Mouse (Mus musculus) spleen, adult 2 months (tissue): ENCODE data around the gene Gm9745. TPM values are rescaled to one million over a fixed set of nuclear protein-coding genes. Genes with fewer than 3 reads are reported as not detected.
"Not testable (repeated sequence)": the region's sequence is repeated elsewhere in the genome, so short reads cannot be mapped to it uniquely, and the experiment has no call there.

Experiments
- DNase-seq, 2 experiments: peaks; one replicate each; pipeline versions ENCODE4 v3.0.0 to v3.0.0-alpha.2; 2012 to 2021; ENCODE audit warnings: low spot score in 2 of 2, low read depth in 1 of 2
- H3K27ac ChIP-seq: fragments of 200-500 bp; 2 replicates; pipeline ENCODE4 v1.5.1; 2012; ENCODE audit warnings: low read length, inconsistent platforms; ENCODE audit not compliant: insufficient read depth
- H3K27me3 ChIP-seq: fragments of 200-500 bp; 2 replicates; pipeline ENCODE4 v1.6.1; 2012; ENCODE audit warnings: mild to moderate bottlenecking, moderate library complexity, low read length, inconsistent platforms; ENCODE audit not compliant: control insufficient read depth, insufficient read depth
- H3K36me3 ChIP-seq: fragments of 200-500 bp; 2 replicates; pipeline ENCODE4 v1.6.1; 2012; ENCODE audit warnings: mild to moderate bottlenecking, low read length, inconsistent platforms; ENCODE audit not compliant: control insufficient read depth, insufficient read depth
- H3K4me1 ChIP-seq: fragments of 200-500 bp; 2 replicates; pipeline ENCODE4 v1.6.1; 2011; ENCODE audit warnings: inconsistent platforms; ENCODE audit not compliant: control insufficient read depth, insufficient read depth, insufficient read length
- H3K4me3 ChIP-seq: fragments of 200-500 bp; 2 replicates; pipeline ENCODE4 v1.5.1; 2011; ENCODE audit warnings: mild to moderate bottlenecking, inconsistent platforms; ENCODE audit not compliant: insufficient read depth, insufficient read length; ENCODE audit errors: extremely low read depth
- CTCF ChIP-seq: fragments of 200-500 bp; IDR thresholded peaks from 2 replicates; pipeline ENCODE4 v1.5.1; 2011; ENCODE audit warnings: mild to moderate bottlenecking, inconsistent platforms; ENCODE audit not compliant: insufficient read depth, insufficient read length, insufficient replicate concordance; ENCODE audit errors: extremely low read depth
- POLR2A ChIP-seq: fragments of 200-500 bp; IDR thresholded peaks from 2 replicates; pipeline ENCODE4 v1.6.1; 2011; ENCODE audit warnings: low read depth, low read length, inconsistent platforms
- WGBS: fragments of 180-500 bp; shearing (Covaris S2); methylation state at CpG from one replicate; pipeline ENCODE4 v1.1.7; 2018; 5-methylcytosine and 5-hydroxymethylcytosine counted together
- polyA plus RNA-seq: library from polyadenylated mRNA; depleted of rRNA; stranded (reverse); fragments of >200 nt; gene quantifications from 2 replicates; pipeline ENCODE4 v1.2.3, GENCODE M21; 2012; rRNA removed

Gm9745 gene
- not detected in 2 replicates for polyA plus RNA-seq

GRCm38 (mm10) chr13:8948131-8948530 lies at the start of gene Gm9745:
Gene Gm9745 (minus strand): TSS chr13:8948231.
- not testable (repeated sequence) for DNase-seq, H3K4me1 ChIP-seq, H3K4me3 ChIP-seq, H3K27ac ChIP-seq, H3K27me3 ChIP-seq, H3K36me3 ChIP-seq

GRCm38 (mm10) chr13:8997221-8997620 lies 49.2 kb upstream of the Gm9745 start:
- not testable (repeated sequence) for H3K4me3 ChIP-seq, H3K27ac ChIP-seq, DNase-seq, H3K36me3 ChIP-seq, H3K27me3 ChIP-seq, H3K4me1 ChIP-seq
- 79% methylated on average over 5 of the region's 5 CpGs for WGBS

GRCm38 (mm10) chr13:8995990-8996786 lies 48.2 kb upstream of the Gm9745 start, which contains the start of gene Gtpbp4:
Gene Gtpbp4 (minus strand): TSS chr13:8996083.
- Histone ChIP-seq H3K4me1 (no peaks in the 10 kb centered on the region), H3K36me3 (peaks cover 2% of the 10 kb centered on the region; the same call in 1 of the 2 replicates), H3K27ac (peak within 1 kb of the TSS; percentile 79), H3K27me3 (no peaks in the 10 kb centered on the region), H3K4me3 (peak within 1 kb of the TSS; percentile 80)
- 2% methylated on average over 51 of the region's 51 CpGs for WGBS
- DNase-seq = peak; percentile 93 to 94
- TF ChIP-seq CTCF (peak; percentile 54; the same call in 1 of the 2 replicates), POLR2A (peak; percentile 34; the same call in 1 of the 2 replicates)

- Histone ChIP-seq H3K4me3 (peak overlapping the region; percentile 80), H3K36me3 (peaks cover 6% of the 10 kb centered on the region), H3K27ac (peak overlapping the region; percentile 41; the same call in 1 of the 2 replicates), H3K4me1 (no peaks in the 10 kb centered on the region), H3K27me3 (no peaks in the 10 kb centered on the region)
- TF ChIP-seq CTCF = no peak
- TF ChIP-seq POLR2A = no peak
- WGBS = under 1% methylated on average over 33 of the region's 33 CpGs
- peak in 1 of 2 experiments; percentile 33 for DNase-seq
Observed at GRCm38 (mm10) chr13:8995159-8995989, 47.3 kb upstream of the Gm9745 start.

- no peaks in the 10 kb centered on the region for H3K4me1 ChIP-seq
- peaks cover 27% of the 10 kb centered on the region for H3K36me3 ChIP-seq
- WGBS = 86% methylated on average over 6 of the region's 6 CpGs
- no peak overlapping the region for H3K4me3 ChIP-seq
- H3K27me3 ChIP-seq = no peaks in the 10 kb centered on the region
- no peak overlapping the region for H3K27ac ChIP-seq
- TF ChIP-seq POLR2A (no peak), CTCF (no peak)
- DNase-seq = no peak
Observed at GRCm38 (mm10) chr13:8992231-8992630, 44.2 kb upstream of the Gm9745 start.

- H3K27me3 ChIP-seq = no peaks in the 10 kb centered on the region
- peaks cover 49% of the 10 kb centered on the region for H3K36me3 ChIP-seq
- H3K4me3 ChIP-seq = no peak overlapping the region
- 83% methylated on average over 3 of the region's 3 CpGs for WGBS
- no peaks in the 10 kb centered on the region for H3K4me1 ChIP-seq
- no peak overlapping the region for H3K27ac ChIP-seq
- no peak for TF ChIP-seq CTCF
- DNase-seq = no peak
Observed at GRCm38 (mm10) chr13:8972972-8973371, 24.9 kb upstream of the Gm9745 start.

GRCm38 (mm10) chr13:8972369-8972768 lies 24.3 kb upstream of the Gm9745 start:
- Histone ChIP-seq H3K27ac (no peak overlapping the region), H3K4me1 (no peaks in the 10 kb centered on the region), H3K4me3 (no peak overlapping the region), H3K36me3 (peaks cover 45% of the 10 kb centered on the region), H3K27me3 (no peaks in the 10 kb centered on the region)
- TF ChIP-seq POLR2A = no peak
- TF ChIP-seq CTCF = no peak
- no peak for DNase-seq
